In the genomic region with DNA sequence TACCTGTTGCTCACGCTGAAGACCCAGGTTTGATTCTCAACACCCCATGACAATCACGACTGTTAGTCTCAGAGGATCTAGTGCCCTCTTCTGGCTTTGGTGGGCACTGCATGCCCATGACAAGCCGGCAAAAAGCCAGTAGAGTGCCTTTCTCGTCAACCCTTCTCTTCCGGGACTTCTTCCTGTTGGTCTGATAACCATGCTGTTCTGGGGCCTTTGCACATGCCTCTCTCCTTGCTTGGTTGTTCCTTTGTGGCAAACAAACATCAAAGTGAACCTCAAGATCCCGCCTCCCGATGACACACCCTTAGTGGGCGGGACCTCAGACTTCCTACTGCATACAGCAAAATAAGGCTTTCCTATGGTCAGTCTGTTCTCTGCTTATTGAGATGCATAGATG, we compare ENCODE assay signal across 8 mouse cellular contexts. TPM values are rescaled to one million over a fixed set of nuclear protein-coding genes. Genes with fewer than 3 reads are reported as not detected.
DNase-seq lines count a peak whose midpoint lies in the region; ATAC-seq and TF ChIP-seq lines count a peak whose summit lies in the region.
"Had no signal": no experiment of that assay in that cellular context is flagged by ENCODE, and none has a peak within 500 bp of the region (broad histone marks: within the 10 kb centered on the region; RNA-seq: fewer than 3 reads in every experiment).

No protein-coding gene starts in this region.

- H3K27ac ChIP-seq in midbrain, embryonic 11.5 days (ENCODE audit: low read depth, low read length), result no peak overlapping the region
- no peak overlapping the region for H3K27ac ChIP-seq in midbrain, embryonic 14.5 days (replicated peaks; ENCODE audit: low read depth, low read length)
- peak overlapping the region; percentile 25; the same call in 1 of the 2 replicates for H3K27ac ChIP-seq in liver, postnatal 0 days (ENCODE audit: low read depth)

- no peak for TF ChIP-seq EP300 in liver, postnatal 0 days (IDR thresholded peaks at IDR 0.05; ENCODE audit: low read depth)

- H3K4me3 ChIP-seq in midbrain, embryonic 11.5 days (ENCODE audit: low read depth, low read length), result no peak overlapping the region
- no peak overlapping the region for H3K4me3 ChIP-seq in midbrain, embryonic 14.5 days (replicated peaks; ENCODE audit: low read depth, low read length)
- H3K4me3 ChIP-seq in liver, postnatal 0 days (ENCODE audit: low read depth, low read length), result no peak overlapping the region

- H3K9ac ChIP-seq in midbrain, embryonic 11.5 days (ENCODE audit: low read length), result no peak overlapping the region
- no peak overlapping the region for H3K9ac ChIP-seq in midbrain, embryonic 14.5 days (replicated peaks; ENCODE audit: low read length)
- H3K9ac ChIP-seq in liver, postnatal 0 days (replicated peaks), result no peak overlapping the region

- no peaks in the 10 kb centered on the region for H3K27me3 ChIP-seq in midbrain, embryonic 11.5 days (ENCODE audit: control insufficient read depth, insufficient read depth, low read length)
- H3K27me3 ChIP-seq in midbrain, embryonic 14.5 days (ENCODE audit: control insufficient read depth, insufficient read depth, low read length), result no peaks in the 10 kb centered on the region
- no peaks in the 10 kb centered on the region for H3K27me3 ChIP-seq in liver, postnatal 0 days (ENCODE audit: insufficient read depth, low read length)

- no peaks in the 10 kb centered on the region for H3K9me3 ChIP-seq in midbrain, embryonic 11.5 days (ENCODE audit: control insufficient read depth, low read length)
- no peaks in the 10 kb centered on the region for H3K9me3 ChIP-seq in midbrain, embryonic 14.5 days (ENCODE audit: control insufficient read depth, low read length)
- no peaks in the 10 kb centered on the region for H3K9me3 ChIP-seq in liver, postnatal 0 days (ENCODE audit: low read length)

- no peaks in the 10 kb centered on the region for H3K36me3 ChIP-seq in midbrain, embryonic 11.5 days (ENCODE audit: control insufficient read depth, insufficient read depth, low read length)
- no peaks in the 10 kb centered on the region for H3K36me3 ChIP-seq in midbrain, embryonic 14.5 days (ENCODE audit: control insufficient read depth, insufficient read depth, low read length)
- no peaks in the 10 kb centered on the region for H3K36me3 ChIP-seq in liver, postnatal 0 days (replicated peaks; ENCODE audit: insufficient read depth, low read length)

- WGBS in midbrain, embryonic 11.5 days, result 69% methylated on average over 8 of the region's 8 CpGs
- 74% methylated on average over 8 of the region's 8 CpGs for WGBS in midbrain, embryonic 14.5 days
- 65% methylated on average over 8 of the region's 8 CpGs for WGBS in liver, postnatal 0 days (ENCODE audit: insufficient replicate concordance)

- TF ChIP-seq CTCF in liver, postnatal 0 days (IDR thresholded peaks at IDR 0.05; ENCODE audit: low read depth), result peak; percentile 72

- H3K4me2 ChIP-seq in midbrain, embryonic 11.5 days, result no peak overlapping the region
- no peak overlapping the region for H3K4me2 ChIP-seq in midbrain, embryonic 14.5 days (ENCODE audit: low read length)
- H3K4me2 ChIP-seq in liver, postnatal 0 days (ENCODE audit: low read depth, low read length), result no peak overlapping the region

- intact Hi-C loops in left cerebral cortex, postnatal 4 days (cut with DNase I), result no loop called here

- DNase-seq in midbrain, embryonic 11.5 days (ENCODE audit: low spot score, missing footprints), result peak; percentile 89
- DNase-seq in midbrain, embryonic 14.5 days, result no peak
- peak; percentile 80 for DNase-seq in ZHBTc4 (ENCODE audit: low read depth, low spot score)
- DNase-seq in liver, postnatal 0 days, result peak; percentile 61
- peak; percentile 71 for DNase-seq in thymus, postnatal 4 days
- DNase-seq in gastrocnemius, postnatal 25 days, result no peak
- DNase-seq in left cerebral cortex, postnatal 4 days, result no peak

- ATAC-seq in midbrain, embryonic 11.5 days (ENCODE audit: low FRiP score), result no peak
- ATAC-seq in midbrain, embryonic 14.5 days (ENCODE audit: low FRiP score, low TSS enrichment), result no peak
- peak; percentile 29; the same call in 1 of the 2 replicates for ATAC-seq in liver, postnatal 0 days

- H3K4me1 ChIP-seq in midbrain, embryonic 11.5 days (ENCODE audit: control insufficient read depth, insufficient read depth, low read length), result no peaks in the 10 kb centered on the region
- H3K4me1 ChIP-seq in midbrain, embryonic 14.5 days (ENCODE audit: control insufficient read depth, insufficient read depth, low read length), result no peaks in the 10 kb centered on the region
- peaks cover 20% of the 10 kb centered on the region for H3K4me1 ChIP-seq in liver, postnatal 0 days (ENCODE audit: insufficient read depth)

RNA-seq across cellular contexts. Expression of a gene that starts 9.4 kb away (rescaled TPM):
- 9.8 and 11.3 TPM in 2 replicates for polyA plus RNA-seq in midbrain, embryonic 11.5 days (2014; fragmentation: Nextera tagmentation; extraction: Ambion mirVana)
- 15.0 and 17.6 TPM in 2 replicates for polyA plus RNA-seq in midbrain, embryonic 14.5 days (2014; fragmentation: Nextera tagmentation; extraction: Ambion mirVana)
- polyA plus RNA-seq in liver, postnatal 0 days (2015; fragmentation: Nextera tagmentation; extraction: Ambion mirVana), result 3.0 TPM in 2 replicates
- 100 to 1,000 TPM; 114 to 132 TPM for total RNA-seq in gastrocnemius, postnatal 25 days (2021)
- 10 to 100 TPM; 20.0 to 22.1 TPM for total RNA-seq in left cerebral cortex, postnatal 4 days (2021)

RNA-seq across cellular contexts. Expression of a gene that starts 13.8 kb away (rescaled TPM):
- 30.4 and 32.6 TPM in 2 replicates for polyA plus RNA-seq in midbrain, embryonic 11.5 days (2014; fragmentation: Nextera tagmentation; extraction: Ambion mirVana)
- polyA plus RNA-seq in midbrain, embryonic 14.5 days (2014; fragmentation: Nextera tagmentation; extraction: Ambion mirVana), result 46.8 and 53.7 TPM in 2 replicates
- polyA plus RNA-seq in liver, postnatal 0 days (2015; fragmentation: Nextera tagmentation; extraction: Ambion mirVana), result 43.6 and 46.4 TPM in 2 replicates
- 100 to 1,000 TPM in 1 of 2 experiments, 10 to 100 TPM in 1; 94.8 to 112 TPM for total RNA-seq in gastrocnemius, postnatal 25 days (2021)
- 10 to 100 TPM; 68.6 to 71.7 TPM for total RNA-seq in left cerebral cortex, postnatal 4 days (2021)

RNA-seq across cellular contexts. Expression of a gene that starts 48.5 kb away (rescaled TPM):
- 0.10 TPM in 1 of 2 replicates, not detected in the other for polyA plus RNA-seq in midbrain, embryonic 11.5 days (2014; fragmentation: Nextera tagmentation; extraction: Ambion mirVana)
- polyA plus RNA-seq in midbrain, embryonic 14.5 days (2014; fragmentation: Nextera tagmentation; extraction: Ambion mirVana), result not detected in 2 replicates
- polyA plus RNA-seq in liver, postnatal 0 days (2015; fragmentation: Nextera tagmentation; extraction: Ambion mirVana), result 0.08 and 0.19 TPM in 2 replicates
- not detected for total RNA-seq in gastrocnemius, postnatal 25 days (2021)
- total RNA-seq in left cerebral cortex, postnatal 4 days (2021), result under 1 TPM in 1 of 2 experiments, not detected in 1; 0.18 TPM
- total RNA-seq: common myeloid progenitor, adult 5-6 weeks had no signal

Comparison
In these comparisons a context has a peak if more than half of its experiments do, and no peak if none do; other contexts are left out.
1. DNase-seq: peak in midbrain, embryonic 11.5 days (single experiment), ZHBTc4 (single experiment), liver, postnatal 0 days (single experiment) and thymus, postnatal 4 days (single experiment); none in midbrain, embryonic 14.5 days (single experiment), gastrocnemius, postnatal 25 days (single experiment) and left cerebral cortex, postnatal 4 days (single experiment).